Mouse (Mus musculus) cerebellum, postnatal 4 days (tissue): Measurements from ENCODE around the gene Rims1.

ENCODE experiments used
- DNase-seq, 2 experiments: peaks; one replicate each; pipeline ENCODE4 v3.0.0; 2022; ENCODE audit warnings: low spot score in 2 of 2, mixed read lengths in 1 of 2

Gene Rims1

GRCm38 (mm10) chr1:22695046-22695445 lies 110.7 kb downstream of the Rims1 start:
- no peak for DNase-seq

- no peak for DNase-seq
Measured at GRCm38 (mm10) chr1:22694514-22694913, 111.3 kb downstream of the Rims1 start.

- no peak for DNase-seq
Measured at GRCm38 (mm10) chr1:22683455-22683854, 122.3 kb downstream of the Rims1 start.

GRCm38 (mm10) chr1:22664196-22664595 lies 141.6 kb downstream of the Rims1 start:
- no peak for DNase-seq

GRCm38 (mm10) chr1:22661825-22662224 lies 144.0 kb downstream of the Rims1 start:
- DNase-seq = no peak

- DNase-seq = no peak
Measured at GRCm38 (mm10) chr1:22655983-22656382, 149.8 kb downstream of the Rims1 start.

GRCm38 (mm10) chr1:22654903-22655302 lies 150.9 kb downstream of the Rims1 start:
- DNase-seq = no peak

GRCm38 (mm10) chr1:22650588-22650987 lies 155.2 kb downstream of the Rims1 start:
- DNase-seq = no peak

- no peak for DNase-seq
Measured at GRCm38 (mm10) chr1:22649432-22649831, 156.4 kb downstream of the Rims1 start.

- DNase-seq = no peak
Measured at GRCm38 (mm10) chr1:22645257-22645656, 160.5 kb downstream of the Rims1 start.

GRCm38 (mm10) chr1:22640568-22640967 lies 165.2 kb downstream of the Rims1 start:
- DNase-seq = peak in 1 of 2 experiments; percentile 58

- DNase-seq = no peak
Measured at GRCm38 (mm10) chr1:22639702-22640101, 166.1 kb downstream of the Rims1 start.

- DNase-seq = no peak
Measured at GRCm38 (mm10) chr1:22633871-22634270, 171.9 kb downstream of the Rims1 start.

GRCm38 (mm10) chr1:22632551-22632950 lies 173.2 kb downstream of the Rims1 start:
- no peak for DNase-seq

- no peak for DNase-seq
Measured at GRCm38 (mm10) chr1:22631991-22632390, 173.8 kb downstream of the Rims1 start.

- no peak for DNase-seq
Measured at GRCm38 (mm10) chr1:22629011-22629410, 176.8 kb downstream of the Rims1 start.

- DNase-seq = no peak
Measured at GRCm38 (mm10) chr1:22627013-22627412, 178.8 kb downstream of the Rims1 start.

GRCm38 (mm10) chr1:22626295-22626694 lies 179.5 kb downstream of the Rims1 start:
- DNase-seq = no peak

- DNase-seq = no peak
Measured at GRCm38 (mm10) chr1:22620827-22621226, 185.0 kb downstream of the Rims1 start.

GRCm38 (mm10) chr1:22615601-22616000 lies 190.2 kb downstream of the Rims1 start:
- DNase-seq = no peak

- DNase-seq = no peak
Measured at GRCm38 (mm10) chr1:22613609-22614008, 192.2 kb downstream of the Rims1 start.

- no peak for DNase-seq
Measured at GRCm38 (mm10) chr1:22604329-22605044, 201.3 kb downstream of the Rims1 start.

- DNase-seq = no peak
Measured at GRCm38 (mm10) chr1:22596197-22596596, 209.6 kb downstream of the Rims1 start.

GRCm38 (mm10) chr1:22594841-22595240 lies 211.0 kb downstream of the Rims1 start:
- no peak for DNase-seq
